Mouse (Mus musculus) ES-E14 (cell line): ENCODE results near the gene Stx12. TPM values are rescaled to one million over a fixed set of nuclear protein-coding genes. Genes with fewer than 3 reads are reported as not detected.

Source experiments
- DNase-seq: peaks from one replicate; pipeline ENCODE4 v3.0.0-alpha.2; 2013; ENCODE audit warnings: low read depth, low spot score
- H3K27ac ChIP-seq: 2 replicates; pipeline ENCODE4 v1.5.1; 2012; ENCODE audit warnings: low read depth, mild to moderate bottlenecking, low read length, moderate library complexity, mixed read lengths; ENCODE audit not compliant: poor library complexity, insufficient read depth, severe bottlenecking
- H3K36me3 ChIP-seq: 2 replicates; pipeline ENCODE4 v1.6.1; 2012; ENCODE audit warnings: mild to moderate bottlenecking, low read length, moderate library complexity, mixed read lengths; ENCODE audit not compliant: control insufficient read depth, poor library complexity, insufficient read depth, severe bottlenecking
- H3K4me1 ChIP-seq, 2 experiments: fragments of 150-350 bp in 1 of 2; sonication (generic) in 1 of 2; 2 replicates each; pipeline ENCODE4 v1.6.1; 2012; ENCODE audit warnings: low read length in 2 of 2, mild to moderate bottlenecking in 1 of 2, mixed read lengths in 1 of 2; ENCODE audit not compliant: control insufficient read depth in 2 of 2, insufficient read depth in 2 of 2, poor library complexity in 1 of 2
- H3K4me3 ChIP-seq, 2 experiments: fragments of 150-350 bp in 1 of 2; sonication (generic) in 1 of 2; 2 replicates each; pipeline ENCODE4 v1.5.1; 2012; ENCODE audit warnings: low read length in 2 of 2, low read depth in 1 of 2, mild to moderate bottlenecking in 1 of 2, mixed read lengths in 1 of 2; ENCODE audit not compliant: insufficient read depth in 1 of 2, poor library complexity in 1 of 2, severe bottlenecking in 1 of 2
- H3K9ac ChIP-seq: 2 replicates; pipeline ENCODE4 v1.6.1; 2012; ENCODE audit warnings: low read depth, mild to moderate bottlenecking, low read length, mixed read lengths; ENCODE audit not compliant: poor library complexity, insufficient read depth, severe bottlenecking
- H3K9me3 ChIP-seq: fragments of 150-350 bp; sonication (generic); 2 replicates; pipeline ENCODE4 v1.6.1; 2012; ENCODE audit warnings: low read depth, mild to moderate bottlenecking, low read length; ENCODE audit not compliant: control insufficient read depth, insufficient read depth
- CHD2 ChIP-seq: IDR thresholded peaks from 2 replicates; pipeline ENCODE4 v1.6.1; 2014; ENCODE audit warnings: mild to moderate bottlenecking, low read depth, low read length, inconsistent platforms
- HCFC1 ChIP-seq: IDR thresholded peaks from 2 replicates; pipeline ENCODE4 v1.6.1; 2012; ENCODE audit warnings: low read length, inconsistent platforms, borderline replicate concordance; ENCODE audit not compliant: insufficient read depth
- MAFK ChIP-seq: IDR thresholded peaks from 2 replicates; pipeline ENCODE4 v1.6.1; 2014; ENCODE audit warnings: mild to moderate bottlenecking, low read depth, low read length, inconsistent platforms; ENCODE audit not compliant: insufficient read depth
- ZNF384 ChIP-seq: IDR thresholded peaks from 2 replicates; pipeline ENCODE4 v1.6.1; 2012; ENCODE audit warnings: low read depth, low read length, inconsistent platforms
- in situ Hi-C, 2 experiments: fragments of 600-800 bp; cut with MboI; formaldehyde crosslinking; loops; one replicate each; pipeline ENCODE4 v1.15.1; 2025; ENCODE audit warnings: low sequenced_read_pairs in 2 of 2, inconsistent platforms in 1 of 2; ENCODE audit not compliant: unreplicated experiment in 2 of 2
- total RNA-seq: library from RNA; depleted of rRNA; stranded (reverse); fragments of 300-350 nt; gene quantifications from 2 replicates; pipeline ENCODE4 v1.2.3, GENCODE M21; 2012; rRNA removed

Gene Stx12
- total RNA-seq, 1 experiment: 27.6 TPM

DNA sequence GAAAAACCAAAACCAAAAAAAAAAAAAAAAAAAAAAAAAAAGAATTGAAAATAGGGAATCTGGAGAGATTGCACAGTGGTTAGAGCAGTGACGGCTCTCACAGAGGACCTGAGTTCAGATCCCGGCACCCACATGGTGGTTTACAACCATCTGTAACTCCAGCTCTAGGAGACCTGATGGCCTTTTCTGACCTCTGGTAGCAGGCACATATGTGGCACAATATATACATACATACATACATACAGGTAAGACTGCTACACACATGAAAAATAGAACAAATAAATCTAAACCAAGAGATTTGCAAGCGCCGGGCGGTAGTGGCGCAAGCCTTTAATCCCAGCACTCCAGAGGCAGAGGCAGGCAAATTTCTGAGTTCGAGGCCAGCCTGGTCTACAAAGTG lies 80.4 kb downstream of the Stx12 start:
- Histone ChIP-seq H3K4me1 (peaks cover 4 to 9% of the 10 kb centered on the region in 2 experiments; a peak in 2 of 4 replicates), H3K9ac (no peak overlapping the region), H3K27ac (no peak overlapping the region), H3K4me3 (no peak overlapping the region), H3K9me3 (no peaks in the 10 kb centered on the region), H3K36me3 (no peaks in the 10 kb centered on the region)
- no peak for DNase-seq
- in situ Hi-C loops: no loop called here
- no peak for TF ChIP-seq MAFK
- TF ChIP-seq HCFC1: no peak
- TF ChIP-seq CHD2: no peak
- no peak for TF ChIP-seq ZNF384

Other genes starting within 250 kb of the Stx12 start
- 28.1 and 31.9 TPM in 2 replicates for gene Eya3, start 245.5 kb downstream of the Stx12 start, total RNA-seq
- gene Xkr8, start 152.0 kb downstream of the Stx12 start, total RNA-seq: 9.6 and 15.5 TPM in 2 replicates
- gene Smpdl3b, start 127.3 kb downstream of the Stx12 start, total RNA-seq: 28.9 and 40.2 TPM in 2 replicates
- gene Rpa2, start 116.2 kb downstream of the Stx12 start, total RNA-seq: 105 and 112 TPM in 2 replicates
- gene Themis2, start 88.1 kb downstream of the Stx12 start, total RNA-seq: 1.1 and 1.3 TPM in 2 replicates
- gene Ppp1r8, start 41.3 kb downstream of the Stx12 start, total RNA-seq: 90.8 and 105 TPM in 2 replicates
- 12.5 and 14.9 TPM in 2 replicates for gene Fam76a, start 38.0 kb upstream of the Stx12 start, total RNA-seq
- 1.3 and 1.8 TPM in 2 replicates for gene Fgr, start 89.6 kb upstream of the Stx12 start, total RNA-seq
- 61.8 and 88.9 TPM in 2 replicates for gene Ahdc1, start 126.8 kb upstream of the Stx12 start, total RNA-seq
- 31.8 and 32.3 TPM in 2 replicates for gene Wasf2, start 246.0 kb upstream of the Stx12 start, total RNA-seq